Mouse (Mus musculus): ENCODE measurements around the gene Rbm28. TPM values are rescaled to one million over a fixed set of nuclear protein-coding genes. Genes with fewer than 3 reads are reported as not detected.

Gene Rbm28
- polyA plus RNA-seq, 1 experiment from 2014 or later, result 33.8 TPM

DNA sequence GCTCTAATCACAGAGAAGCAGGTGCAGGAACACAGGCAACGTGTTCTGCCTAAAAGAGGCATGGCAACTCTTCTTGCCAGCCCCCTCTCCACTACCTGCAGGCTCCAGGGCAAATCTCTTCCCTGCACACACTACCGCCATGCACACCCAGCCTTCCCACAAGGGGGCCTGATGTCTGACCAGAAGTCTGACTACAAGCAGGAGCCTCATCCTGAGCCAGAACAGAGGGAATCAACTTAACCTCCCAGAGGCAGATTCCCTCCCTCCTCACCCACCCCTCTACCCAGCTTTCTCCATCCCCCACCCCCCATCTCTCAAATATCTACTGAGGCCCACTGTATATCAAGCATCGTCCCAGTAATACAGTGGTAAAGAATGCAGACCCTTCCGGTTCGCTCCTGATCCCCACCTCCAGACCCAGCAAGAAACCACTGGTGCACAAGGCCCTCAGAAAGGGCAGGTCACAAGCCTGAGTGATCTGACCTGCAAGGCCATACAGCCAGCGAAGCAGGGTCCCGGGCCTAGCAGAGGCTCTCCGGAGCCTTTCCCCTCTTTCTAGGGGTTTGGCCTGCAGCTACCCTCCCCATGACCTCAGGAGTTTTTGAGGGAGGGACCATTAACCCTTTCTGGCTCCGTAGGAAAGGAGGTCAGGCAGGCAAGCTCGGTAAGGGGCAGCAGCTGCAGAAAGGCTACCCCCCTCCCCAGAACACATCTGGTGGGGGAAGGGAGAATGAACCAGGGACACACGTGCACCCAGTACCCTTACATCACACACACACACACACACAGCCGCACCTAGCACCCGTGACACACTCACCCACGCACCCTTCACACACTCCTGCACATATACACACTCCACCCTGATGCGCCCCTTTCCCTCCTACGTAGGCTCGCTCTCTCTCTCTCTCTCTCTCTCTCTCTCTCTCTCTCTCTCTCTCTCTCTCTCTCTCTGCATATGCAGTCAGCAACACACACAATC lies 13.4 kb upstream of the Rbm28 start:
- Histone ChIP-seq H3K36me3 (ENCODE audit: control insufficient read depth, insufficient read depth, low read length) (peaks cover 5% of the 10 kb centered on the region; the same call in 1 of the 2 replicates), H3K4me1 (ENCODE audit: control insufficient read depth, insufficient read depth, low read depth, low read length) (peaks cover 3% of the 10 kb centered on the region), H3K27me3 (replicated peaks; ENCODE audit: control insufficient read depth, insufficient read depth, low read length) (peaks cover 2% of the 10 kb centered on the region; the same call in 1 of the 2 replicates), H3K9me3 (ENCODE audit: control insufficient read depth, low read length) (no peaks in the 10 kb centered on the region), H3K4me2 (ENCODE audit: low read length) (peak overlapping the region; percentile 74), H3K27ac (ENCODE audit: low read depth, low read length) (peak overlapping the region; percentile 55; the same call in 1 of the 2 replicates), H3K9ac (ENCODE audit: low read depth, low read length) (peak overlapping the region; percentile 82), H3K4me3 (ENCODE audit: low read length) (peak overlapping the region; percentile 76)
- WGBS, result 15% methylated on average over 17 of the region's 17 CpGs
- ATAC-seq, result peak; percentile 73

DNA sequence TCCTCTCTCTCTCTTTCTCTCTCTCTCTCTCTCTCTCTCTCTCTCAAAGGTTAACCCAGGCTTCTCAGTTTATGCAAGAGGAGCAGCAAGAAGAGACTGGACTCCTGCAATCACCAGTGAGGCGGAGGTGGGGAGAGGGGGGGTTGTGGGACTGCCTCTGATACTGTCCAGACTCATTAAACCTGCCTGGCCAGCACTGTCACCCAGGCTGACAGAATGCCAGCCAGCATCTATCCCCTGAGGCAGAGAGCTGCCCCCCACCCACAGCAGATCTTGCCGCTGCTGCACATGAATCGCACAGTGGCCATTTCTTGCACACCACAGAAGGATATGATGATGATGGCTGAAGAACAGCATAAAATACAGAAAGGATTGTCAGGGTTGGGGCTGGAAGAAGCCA lies 10.3 kb upstream of the Rbm28 start:
- Histone ChIP-seq H3K9me3 (ENCODE audit: control insufficient read depth, low read length) (no peaks in the 10 kb centered on the region), H3K9ac (ENCODE audit: low read depth, low read length) (no peak overlapping the region), H3K4me1 (ENCODE audit: control insufficient read depth, insufficient read depth, low read depth, low read length) (peaks cover 18% of the 10 kb centered on the region), H3K27ac (ENCODE audit: low read depth, low read length) (no peak overlapping the region), H3K27me3 (replicated peaks; ENCODE audit: control insufficient read depth, insufficient read depth, low read length) (peaks cover 8% of the 10 kb centered on the region), H3K4me2 (ENCODE audit: low read length) (no peak overlapping the region), H3K4me3 (ENCODE audit: low read length) (no peak overlapping the region), H3K36me3 (ENCODE audit: control insufficient read depth, insufficient read depth, low read length) (peaks cover 5% of the 10 kb centered on the region; the same call in 1 of the 2 replicates)
- 83% methylated on average over 3 of the region's 3 CpGs for WGBS
- no peak for ATAC-seq

DNA sequence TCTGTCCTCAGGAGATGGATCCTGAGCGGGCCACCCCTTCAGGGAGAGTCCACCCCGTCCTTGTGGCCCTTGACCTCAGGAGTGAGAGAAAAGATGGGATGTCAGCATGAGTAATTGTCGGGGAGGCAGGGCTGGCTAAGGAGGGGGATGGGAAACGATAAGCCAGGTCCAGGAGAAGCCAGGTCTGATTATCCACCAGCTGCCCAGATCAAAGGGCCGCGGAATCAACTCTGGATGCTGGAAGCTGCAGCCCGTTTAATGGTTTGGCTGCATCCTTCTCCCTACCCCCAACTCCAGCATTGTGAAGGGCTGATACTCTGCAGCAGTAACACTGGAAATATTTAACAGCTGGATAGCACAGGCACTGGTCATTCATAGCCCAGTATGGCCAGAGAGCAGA lies 9.6 kb upstream of the Rbm28 start:
- H3K9ac ChIP-seq (ENCODE audit: low read depth, low read length), result no peak overlapping the region
- H3K36me3 ChIP-seq (ENCODE audit: control insufficient read depth, insufficient read depth, low read length), result peaks cover 5% of the 10 kb centered on the region; the same call in 1 of the 2 replicates
- no peak overlapping the region for H3K27ac ChIP-seq (ENCODE audit: low read depth, low read length)
- H3K27me3 ChIP-seq (replicated peaks; ENCODE audit: control insufficient read depth, insufficient read depth, low read length), result peaks cover 9% of the 10 kb centered on the region
- H3K9me3 ChIP-seq (ENCODE audit: control insufficient read depth, low read length), result no peaks in the 10 kb centered on the region
- no peak overlapping the region for H3K4me2 ChIP-seq (ENCODE audit: low read length)
- 33% methylated on average over 7 of the region's 7 CpGs for whole genome bisulfite sequencing
- no peak overlapping the region for H3K4me3 ChIP-seq (ENCODE audit: low read length)
- ATAC-seq, result no peak
- peaks cover 22% of the 10 kb centered on the region for H3K4me1 ChIP-seq (ENCODE audit: control insufficient read depth, insufficient read depth, low read depth, low read length)

DNA sequence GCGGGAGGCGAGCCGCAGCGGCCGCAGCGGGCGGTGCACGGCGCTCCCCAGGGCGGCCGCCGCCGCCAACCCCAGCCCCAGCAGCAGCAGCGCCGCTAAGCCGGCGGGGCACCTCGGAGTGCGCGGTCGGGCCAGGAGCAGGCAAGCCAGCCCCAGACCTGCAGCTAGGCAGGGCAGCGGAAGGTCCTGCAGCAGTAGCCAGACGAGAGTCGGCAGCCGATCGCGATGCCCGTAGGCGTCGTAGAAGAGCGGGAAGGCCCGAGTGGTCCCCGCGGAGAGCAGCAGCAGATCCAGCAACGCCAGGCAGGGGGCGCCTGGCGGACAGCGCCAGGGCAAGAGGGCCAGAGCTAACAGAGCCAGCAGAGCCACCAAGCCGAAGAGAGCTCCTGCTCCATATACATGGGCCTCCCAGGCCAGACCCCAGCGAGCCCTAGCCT lies 6.2 kb upstream of the Rbm28 start:
- Histone ChIP-seq H3K27me3 (replicated peaks; ENCODE audit: control insufficient read depth, insufficient read depth, low read length) (peaks cover 10% of the 10 kb centered on the region), H3K4me3 (ENCODE audit: low read length) (peak overlapping the region; percentile 48), H3K4me2 (ENCODE audit: low read length) (peak overlapping the region; percentile 97), H3K9ac (ENCODE audit: low read depth, low read length) (peak overlapping the region; percentile 67), H3K4me1 (ENCODE audit: control insufficient read depth, insufficient read depth, low read depth, low read length) (peaks cover 21% of the 10 kb centered on the region), H3K36me3 (ENCODE audit: control insufficient read depth, insufficient read depth, low read length) (peaks cover 4% of the 10 kb centered on the region; the same call in 1 of the 2 replicates), H3K9me3 (ENCODE audit: control insufficient read depth, low read length) (no peaks in the 10 kb centered on the region), H3K27ac (ENCODE audit: low read depth, low read length) (no peak overlapping the region)
- peak; percentile 65 for ATAC-seq
- under 1% methylated on average over 36 of the region's 40 CpGs for WGBS

DNA sequence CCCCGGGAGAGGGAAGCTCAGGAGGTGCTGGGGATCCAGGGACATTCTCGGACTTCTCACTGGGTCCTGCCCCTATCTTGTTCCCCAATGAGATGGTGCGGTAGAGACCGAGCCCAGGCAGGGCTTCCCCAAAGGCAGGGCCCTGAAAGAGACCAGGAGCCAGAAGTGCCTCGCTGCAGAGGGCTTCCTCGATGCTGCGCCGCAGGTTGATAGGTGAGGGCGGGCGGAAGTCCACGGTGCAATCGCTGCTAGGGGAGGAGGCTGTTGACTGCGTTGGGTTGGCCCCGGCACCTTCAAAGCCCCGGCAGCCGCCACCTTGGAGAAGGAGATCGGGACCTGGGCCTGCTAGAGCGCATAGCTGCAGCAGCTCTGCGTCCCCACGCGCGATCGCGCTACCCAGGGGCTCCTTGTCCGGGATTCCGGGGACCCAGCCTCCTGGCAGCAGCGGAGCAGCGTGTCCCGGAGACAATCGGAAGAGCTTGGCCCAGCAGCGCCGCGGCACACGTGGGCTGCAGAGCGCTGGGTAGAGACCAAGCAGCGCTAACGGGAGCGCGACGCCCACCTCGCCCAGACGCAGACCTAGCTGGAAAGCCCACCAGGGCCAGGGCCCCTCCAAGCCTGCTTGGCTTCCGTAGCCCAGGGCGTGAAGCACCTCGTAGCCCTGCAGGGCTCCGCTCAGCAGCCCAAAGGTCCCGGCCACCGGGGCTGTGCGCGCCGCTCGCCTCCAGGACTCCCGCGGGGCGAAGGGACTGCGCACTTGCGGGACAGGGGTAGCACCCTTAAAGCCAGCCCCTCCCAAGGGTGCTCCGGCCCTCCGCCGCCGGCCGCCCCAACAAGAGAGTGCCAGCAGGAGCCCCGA lies 5.5 kb upstream of the Rbm28 start:
- H3K4me2 ChIP-seq (ENCODE audit: low read length), result peak overlapping the region; percentile 97
- peaks cover 10% of the 10 kb centered on the region for H3K27me3 ChIP-seq (replicated peaks; ENCODE audit: control insufficient read depth, insufficient read depth, low read length)
- H3K27ac ChIP-seq (ENCODE audit: low read depth, low read length), result no peak overlapping the region
- 0 out of 2 replicates have a peak, but pooled peaks cover 2% of the 10 kb centered on the region for H3K36me3 ChIP-seq (ENCODE audit: control insufficient read depth, insufficient read depth, low read length)
- H3K4me3 ChIP-seq (ENCODE audit: low read length), result peak overlapping the region; percentile 48
- peak overlapping the region; percentile 67 for H3K9ac ChIP-seq (ENCODE audit: low read depth, low read length)
- 2% methylated on average over 62 of the region's 63 CpGs for WGBS
- H3K9me3 ChIP-seq (ENCODE audit: control insufficient read depth, low read length), result no peaks in the 10 kb centered on the region
- peaks cover 21% of the 10 kb centered on the region for H3K4me1 ChIP-seq (ENCODE audit: control insufficient read depth, insufficient read depth, low read depth, low read length)
- peak; percentile 15 for ATAC-seq

DNA sequence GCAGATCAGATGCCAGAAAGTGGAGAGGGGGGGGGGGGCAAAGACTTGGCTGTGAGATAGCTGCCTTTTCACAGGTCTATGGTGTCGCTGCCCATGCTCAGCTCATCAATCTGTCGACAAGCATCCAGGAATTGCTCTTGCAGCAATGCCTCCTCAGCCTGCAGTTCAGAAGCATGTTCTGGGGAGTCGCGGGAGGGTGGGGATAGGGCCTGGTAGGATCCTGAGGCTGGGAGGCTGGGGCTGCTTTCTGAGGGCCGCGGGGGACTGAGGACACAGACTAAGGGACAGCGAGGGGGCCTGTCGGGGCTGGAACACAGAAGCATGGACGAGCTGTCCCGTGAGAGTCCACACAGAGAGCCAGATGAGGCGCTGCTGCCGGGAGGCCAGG lies 4.9 kb upstream of the Rbm28 start:
- Histone ChIP-seq H3K36me3 (ENCODE audit: control insufficient read depth, insufficient read depth, low read length) (0 out of 2 replicates have a peak, but pooled peaks cover 2% of the 10 kb centered on the region), H3K4me1 (ENCODE audit: control insufficient read depth, insufficient read depth, low read depth, low read length) (peaks cover 21% of the 10 kb centered on the region), H3K9ac (ENCODE audit: low read depth, low read length) (peak overlapping the region; percentile 67), H3K4me2 (ENCODE audit: low read length) (peak overlapping the region; percentile 97), H3K27ac (ENCODE audit: low read depth, low read length) (no peak overlapping the region), H3K27me3 (replicated peaks; ENCODE audit: control insufficient read depth, insufficient read depth, low read length) (peaks cover 10% of the 10 kb centered on the region), H3K9me3 (ENCODE audit: control insufficient read depth, low read length) (no peaks in the 10 kb centered on the region), H3K4me3 (ENCODE audit: low read length) (no peak overlapping the region)
- no peak for ATAC-seq
- 12% methylated on average over 12 of the region's 12 CpGs for WGBS

DNA sequence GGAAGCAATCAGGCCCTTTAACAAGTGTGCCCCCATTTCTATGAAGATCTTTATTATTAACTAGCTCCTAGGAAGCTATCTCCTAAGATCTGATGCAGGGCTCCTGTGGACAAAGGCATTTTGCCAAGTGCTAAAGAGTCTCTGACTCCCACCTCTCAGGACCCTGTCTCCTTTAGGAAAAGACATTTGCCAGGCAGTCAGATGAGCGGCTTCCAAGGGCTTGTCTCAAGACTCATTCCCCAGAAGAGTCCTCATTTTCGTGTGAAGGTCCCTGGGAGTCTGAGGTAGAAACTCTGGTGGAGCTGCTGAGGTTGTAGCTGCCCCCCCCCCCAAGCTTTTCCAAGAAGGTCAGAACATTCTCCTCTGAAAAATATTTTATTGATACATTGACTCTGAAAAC lies 4.1 kb upstream of the Rbm28 start:
- Histone ChIP-seq H3K36me3 (ENCODE audit: control insufficient read depth, insufficient read depth, low read length) (0 out of 2 replicates have a peak, but pooled peaks cover 2% of the 10 kb centered on the region), H3K9me3 (ENCODE audit: control insufficient read depth, low read length) (no peaks in the 10 kb centered on the region), H3K27me3 (replicated peaks; ENCODE audit: control insufficient read depth, insufficient read depth, low read length) (peaks cover 8% of the 10 kb centered on the region), H3K4me2 (ENCODE audit: low read length) (no peak overlapping the region), H3K9ac (ENCODE audit: low read depth, low read length) (no peak overlapping the region), H3K4me3 (ENCODE audit: low read length) (no peak overlapping the region), H3K27ac (ENCODE audit: low read depth, low read length) (no peak overlapping the region), H3K4me1 (ENCODE audit: control insufficient read depth, insufficient read depth, low read depth, low read length) (peaks cover 23% of the 10 kb centered on the region)
- ATAC-seq, result no peak
- WGBS, result 44% methylated on average over 2 of the region's 2 CpGs

DNA sequence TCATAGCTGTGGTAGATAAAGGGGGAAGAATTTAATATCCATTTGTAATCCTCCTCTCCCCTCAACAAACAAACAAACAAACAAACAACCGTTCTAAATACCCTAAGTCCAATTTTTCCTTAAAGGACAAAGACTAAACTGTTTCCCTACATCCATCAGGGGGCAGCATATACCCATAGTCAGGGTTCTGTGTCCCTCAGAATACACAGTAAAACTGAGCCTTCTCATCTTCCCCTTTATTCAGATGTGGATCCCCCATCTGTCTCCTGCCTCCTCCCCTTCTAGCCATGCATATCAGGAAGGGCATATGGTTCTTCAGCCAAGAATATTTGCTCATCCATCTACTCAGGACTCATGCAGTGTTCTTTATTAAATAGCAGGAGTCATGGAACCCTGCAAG lies 1.4 kb upstream of the Rbm28 start:
- H3K36me3 ChIP-seq (ENCODE audit: control insufficient read depth, insufficient read depth, low read length), result no peaks in the 10 kb centered on the region
- H3K27me3 ChIP-seq (replicated peaks; ENCODE audit: control insufficient read depth, insufficient read depth, low read length), result peaks cover 3% of the 10 kb centered on the region
- H3K4me1 ChIP-seq (ENCODE audit: control insufficient read depth, insufficient read depth, low read depth, low read length), result peaks cover 27% of the 10 kb centered on the region
- H3K9me3 ChIP-seq (ENCODE audit: control insufficient read depth, low read length), result no peaks in the 10 kb centered on the region
- WGBS, result 8% methylated on average over 1 of the region's 1 CpGs
- H3K4me3 ChIP-seq (ENCODE audit: low read length), result no peak overlapping the region
- peak; percentile 66 for ATAC-seq
- no peak overlapping the region for H3K4me2 ChIP-seq (ENCODE audit: low read length)
- peak overlapping the region; percentile 17; the same call in 1 of the 2 replicates for H3K27ac ChIP-seq (ENCODE audit: low read depth, low read length)
- H3K9ac ChIP-seq (ENCODE audit: low read depth, low read length), result peak overlapping the region; percentile 13; the same call in 1 of the 2 replicates
